Mouse (Mus musculus): ENCODE data around the gene Hsf4.

Hsf4 gene

DNA sequence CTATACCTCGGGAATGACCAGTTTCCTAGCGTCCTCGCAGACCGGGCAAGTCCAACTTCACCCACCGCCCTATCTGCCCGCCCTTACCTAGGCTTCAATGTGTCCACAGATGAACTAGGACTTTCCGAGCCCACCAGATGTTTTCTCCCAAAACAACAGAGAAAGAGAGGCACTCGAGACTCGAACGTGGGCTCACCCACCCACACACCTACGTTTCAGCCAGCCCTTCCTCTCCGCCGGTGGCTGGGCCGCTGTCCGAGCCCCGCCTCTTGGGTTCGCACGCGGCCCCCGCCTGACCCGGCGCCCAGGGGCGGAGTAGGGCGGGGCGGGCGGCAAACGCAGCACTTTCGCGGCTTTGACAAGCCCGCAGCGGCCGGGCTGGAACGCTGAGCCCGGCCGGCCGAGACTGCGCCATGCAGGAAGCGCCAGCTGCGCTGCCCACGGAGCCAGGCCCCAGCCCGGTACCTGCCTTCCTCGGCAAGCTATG lies at the start of gene Hsf4:
TSS of gene Hsf4 (plus strand) at position 341 of the 487 bp plus-strand sequence.
- CTCF ChIA-PET, result no interaction called here

GRCm38 (mm10) chr8:105223850-105224249 lies 45.8 kb upstream of the Hsf4 start:
- CTCF ChIA-PET, result interaction anchor here (0.6 to 1.2 kb wide), 2 partner anchors 20 to 99 kb away, joined by 3 read pairs; no protein-coding TSS in a partner anchor

- CTCF ChIA-PET, result interaction anchor here (1.2 kb wide), 1 partner anchor 21 kb away, joined by 3 read pairs; no protein-coding TSS in a partner anchor
Observed at GRCm38 (mm10) chr8:105224413-105225271, 45.0 kb upstream of the Hsf4 start, which contains the start of gene D230025D16Rik. TSS of gene D230025D16Rik (plus strand) at chr8:105225145.

DNA sequence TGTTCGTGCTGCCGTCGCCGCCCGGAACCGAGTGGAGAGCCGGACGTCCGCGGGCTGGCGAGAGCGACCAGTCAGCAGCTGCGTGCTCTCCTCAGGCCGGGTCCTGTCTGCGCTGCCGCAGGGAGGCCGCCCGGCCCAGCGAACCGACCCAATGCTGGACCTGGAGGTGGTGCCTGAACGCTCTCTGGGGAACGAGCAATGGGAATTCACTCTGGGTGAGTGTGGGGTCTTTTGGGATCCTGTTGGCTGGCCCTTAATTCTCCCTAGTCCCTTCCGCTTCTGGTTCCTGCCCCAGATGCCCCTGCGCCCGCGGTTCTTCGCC lies 44.4 kb upstream of the Hsf4 start:
- CTCF ChIA-PET, result no interaction called here

GRCm38 (mm10) chr8:105225917-105226316 lies 43.7 kb upstream of the Hsf4 start:
- CTCF ChIA-PET, result interaction anchor here (0.9 kb wide), 1 partner anchor 88 kb away, joined by 3 read pairs; no protein-coding TSS in a partner anchor

DNA sequence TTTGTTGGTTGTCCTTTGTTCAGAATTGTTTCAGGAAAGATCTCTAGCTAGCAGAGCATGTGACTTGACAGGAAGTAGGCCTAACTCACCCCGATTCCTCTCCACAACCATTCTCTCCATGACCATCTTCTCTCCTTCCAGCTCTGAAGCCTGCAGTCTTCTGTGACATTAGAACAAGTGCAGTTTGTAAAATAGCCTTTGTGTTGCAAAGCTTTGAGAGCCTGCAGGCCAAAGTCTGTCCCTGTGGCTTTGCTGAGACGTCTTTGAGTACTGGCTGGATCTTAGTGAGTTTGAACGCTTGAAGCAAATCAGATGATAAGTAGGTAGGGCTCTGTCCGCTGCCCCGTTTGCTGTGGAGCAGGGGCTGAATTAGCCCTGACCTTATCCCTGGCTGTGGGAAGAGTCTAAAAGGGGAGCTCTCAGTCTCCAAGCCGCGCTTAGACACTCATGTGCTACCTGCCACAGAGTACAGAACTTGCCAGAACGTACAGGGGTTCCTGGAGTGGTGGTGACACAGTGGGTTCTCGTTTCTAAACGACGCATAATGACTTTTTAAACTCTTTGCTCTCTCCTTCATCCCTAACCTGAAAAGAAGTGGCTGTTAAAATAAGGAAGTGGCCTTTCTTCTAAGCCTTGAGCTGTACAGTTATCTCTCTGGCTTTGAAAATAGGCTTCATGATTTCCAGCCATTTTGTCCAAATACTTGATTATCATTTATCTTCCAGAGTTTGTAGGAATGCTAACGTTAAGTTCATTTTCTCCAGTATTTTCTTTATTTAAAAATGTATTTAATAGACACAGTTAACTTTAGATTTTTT lies 37.9 kb upstream of the Hsf4 start:
- CTCF ChIA-PET, result interaction anchor here (0.6 to 1.4 kb wide), 2 partner anchors 11 to 28 kb away, joined by 3 to 6 read pairs; no protein-coding TSS in a partner anchor

- CTCF ChIA-PET, result interaction anchor here (0.6 to 1.4 kb wide), 2 partner anchors 12 to 27 kb away, joined by 3 to 6 read pairs; no protein-coding TSS in a partner anchor
Observed at GRCm38 (mm10) chr8:105232321-105232693, 37.3 kb upstream of the Hsf4 start.

DNA sequence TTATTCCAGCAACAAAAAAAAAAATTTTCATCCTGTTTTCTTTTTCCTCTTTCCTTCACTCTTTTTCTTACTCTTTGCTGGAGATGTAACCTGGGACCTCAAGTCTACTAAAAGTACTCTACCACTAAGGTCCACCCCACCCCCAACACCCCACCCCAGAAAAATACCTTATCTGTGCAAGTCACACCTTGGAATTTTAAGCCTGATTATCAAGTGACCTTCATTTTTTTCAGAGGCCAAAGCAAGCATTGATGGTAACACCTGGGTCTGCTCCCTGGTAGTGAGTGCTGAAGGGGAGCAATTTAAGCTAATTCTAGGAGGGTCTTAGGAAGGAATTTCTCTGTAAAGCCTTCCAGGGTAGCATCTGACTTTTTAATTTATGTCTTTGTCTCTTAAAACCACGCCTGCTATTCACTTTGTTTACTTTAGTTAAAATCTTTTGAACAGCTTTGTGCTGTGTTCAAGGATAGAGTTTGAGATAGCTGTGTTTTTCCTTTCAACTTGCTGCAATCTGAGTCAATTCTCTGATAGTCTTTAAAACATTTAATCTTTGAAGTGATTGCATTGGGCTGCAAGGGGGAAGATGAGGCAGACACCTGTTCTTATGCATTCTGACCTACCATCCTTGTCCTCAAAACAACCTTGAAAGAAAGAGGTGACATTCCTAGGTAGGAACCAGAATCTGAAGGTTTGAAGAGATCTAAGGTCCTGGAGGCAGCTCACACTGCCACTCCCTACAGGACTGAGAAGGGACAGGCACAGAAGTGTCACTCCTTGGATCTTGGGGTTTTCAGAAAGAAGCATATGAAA lies 36.3 kb upstream of the Hsf4 start:
- CTCF ChIA-PET, result no interaction called here

DNA sequence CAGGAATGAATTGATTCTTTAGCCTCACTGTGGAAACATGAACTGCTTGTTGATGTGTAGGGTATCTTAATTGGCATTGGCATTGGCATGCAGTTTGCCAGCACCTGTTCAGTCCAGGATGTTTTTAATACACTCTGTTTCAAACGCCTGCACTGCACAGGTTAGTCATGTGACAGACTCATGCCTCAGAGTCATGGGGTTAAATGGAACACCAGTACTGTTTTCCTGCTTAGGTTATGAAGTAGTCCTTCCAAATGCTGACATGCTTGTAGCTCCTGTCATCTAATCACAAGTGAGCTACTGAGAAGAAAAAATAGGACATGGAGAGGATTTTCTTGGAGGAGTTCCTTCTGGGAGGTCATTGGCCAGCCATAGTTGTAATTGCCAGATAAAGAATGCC lies 34.4 kb upstream of the Hsf4 start:
- CTCF ChIA-PET, result no interaction called here

DNA sequence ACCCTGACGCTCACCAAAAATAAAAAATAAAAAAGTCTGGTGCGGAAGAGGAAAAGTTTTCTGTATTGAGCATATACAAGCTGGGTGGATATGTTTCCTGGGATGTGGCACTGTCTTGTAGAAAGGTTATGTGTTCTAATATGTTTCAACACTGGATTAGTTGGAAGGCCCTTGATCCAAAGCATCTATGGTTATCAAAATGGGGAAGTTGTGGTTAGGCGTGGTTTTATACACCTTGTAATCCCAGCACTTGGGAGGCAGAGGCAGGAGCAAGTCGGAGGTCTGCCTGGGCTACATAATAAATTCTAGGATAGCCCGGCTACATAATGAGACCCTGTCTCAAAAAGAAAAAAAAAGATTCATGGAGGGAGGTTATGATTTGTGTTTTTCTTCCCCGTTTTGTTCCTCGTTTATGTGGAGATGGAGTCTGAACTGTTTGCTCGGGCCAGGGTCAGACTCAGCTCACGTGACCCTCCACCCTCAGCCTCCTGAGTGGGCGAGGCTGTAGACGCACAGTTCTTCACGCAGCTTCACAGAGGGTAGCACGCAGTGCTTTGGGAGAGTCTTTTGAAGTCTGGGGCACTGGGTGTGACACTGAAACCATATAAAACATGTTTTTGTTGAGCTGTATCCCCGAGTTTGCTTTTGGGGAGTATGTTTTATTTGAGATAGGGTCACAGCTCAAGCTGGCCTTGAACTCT lies 32.0 kb upstream of the Hsf4 start:
- CTCF ChIA-PET, result interaction anchor here (0.6 to 0.7 kb wide), 2 partner anchors 13 to 29 kb away, joined by 4 read pairs; no protein-coding TSS in a partner anchor

GRCm38 (mm10) chr8:105241016-105241415 lies 28.6 kb upstream of the Hsf4 start:
- CTCF ChIA-PET, result interaction anchor here (1.1 kb wide), 1 partner anchor 19 kb away, joined by 3 read pairs; no protein-coding TSS in a partner anchor

- CTCF ChIA-PET, result no interaction called here
Observed at GRCm38 (mm10) chr8:105251954-105252353, 17.6 kb upstream of the Hsf4 start.

DNA sequence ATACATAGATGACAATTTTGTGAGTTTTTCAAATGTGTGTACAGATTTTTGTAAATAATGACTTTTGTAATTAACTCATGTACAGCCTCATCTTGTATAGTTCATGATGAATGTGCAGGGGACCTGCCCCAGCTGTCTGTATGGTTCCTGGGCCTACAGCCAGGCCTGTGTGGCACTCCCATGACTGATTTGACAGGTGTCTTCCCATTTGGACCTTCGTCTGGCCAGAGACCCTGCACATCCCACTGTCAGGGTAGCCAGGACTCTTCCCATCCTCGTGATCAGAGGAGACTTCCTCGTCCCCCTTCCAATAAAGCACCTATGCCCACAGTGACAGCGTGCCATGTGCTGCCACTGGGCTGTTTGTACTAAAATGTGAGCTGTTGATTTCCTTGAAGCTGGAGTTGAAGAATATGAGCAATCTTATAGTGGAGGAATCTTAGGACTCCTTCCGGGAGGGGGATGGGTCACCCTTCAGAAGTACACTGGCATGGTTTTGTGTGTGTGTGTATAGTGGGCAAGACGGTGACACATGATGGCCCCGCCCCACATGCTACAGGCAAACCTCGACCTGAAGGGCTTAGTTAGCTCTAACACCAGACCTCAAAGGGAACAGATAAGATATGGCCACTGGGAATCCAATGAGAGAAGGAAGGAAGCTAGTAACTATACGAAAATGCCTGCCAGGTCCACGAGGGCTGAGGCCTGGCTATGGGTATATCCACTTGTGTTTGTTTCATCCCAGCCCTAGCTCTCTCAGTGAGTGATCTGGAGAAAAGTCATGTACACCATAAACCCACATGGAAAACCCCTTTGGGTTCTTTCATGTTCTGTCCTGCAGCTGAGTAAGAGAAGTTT lies 16.7 kb upstream of the Hsf4 start:
- CTCF ChIA-PET, result interaction anchor here (1.1 kb wide), 1 partner anchor 27 kb away, joined by 4 read pairs; no protein-coding TSS in a partner anchor

DNA sequence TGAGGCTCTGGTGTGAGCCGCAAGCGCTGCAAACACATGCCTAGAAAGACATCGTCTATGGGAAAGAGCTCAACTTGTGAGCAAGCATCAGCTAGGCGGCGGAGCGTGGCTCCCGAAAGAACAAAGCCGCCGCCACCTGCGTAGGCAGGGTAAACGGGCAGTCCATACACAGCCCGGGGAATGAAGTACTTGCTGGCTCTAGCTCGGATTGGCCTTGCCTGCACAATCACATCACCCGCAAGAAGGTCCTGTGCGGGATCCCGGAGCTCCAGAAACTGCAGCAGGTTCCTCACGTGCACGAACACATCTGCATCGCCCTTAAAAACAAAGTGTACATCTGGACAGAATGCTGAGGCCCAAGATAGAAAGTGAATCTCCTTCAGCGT lies 15.8 kb upstream of the Hsf4 start:
- CTCF ChIA-PET, result interaction anchor here (0.6 to 1.1 kb wide), 2 partner anchors 9 to 26 kb away, joined by 3 to 4 read pairs; no protein-coding TSS in a partner anchor

DNA sequence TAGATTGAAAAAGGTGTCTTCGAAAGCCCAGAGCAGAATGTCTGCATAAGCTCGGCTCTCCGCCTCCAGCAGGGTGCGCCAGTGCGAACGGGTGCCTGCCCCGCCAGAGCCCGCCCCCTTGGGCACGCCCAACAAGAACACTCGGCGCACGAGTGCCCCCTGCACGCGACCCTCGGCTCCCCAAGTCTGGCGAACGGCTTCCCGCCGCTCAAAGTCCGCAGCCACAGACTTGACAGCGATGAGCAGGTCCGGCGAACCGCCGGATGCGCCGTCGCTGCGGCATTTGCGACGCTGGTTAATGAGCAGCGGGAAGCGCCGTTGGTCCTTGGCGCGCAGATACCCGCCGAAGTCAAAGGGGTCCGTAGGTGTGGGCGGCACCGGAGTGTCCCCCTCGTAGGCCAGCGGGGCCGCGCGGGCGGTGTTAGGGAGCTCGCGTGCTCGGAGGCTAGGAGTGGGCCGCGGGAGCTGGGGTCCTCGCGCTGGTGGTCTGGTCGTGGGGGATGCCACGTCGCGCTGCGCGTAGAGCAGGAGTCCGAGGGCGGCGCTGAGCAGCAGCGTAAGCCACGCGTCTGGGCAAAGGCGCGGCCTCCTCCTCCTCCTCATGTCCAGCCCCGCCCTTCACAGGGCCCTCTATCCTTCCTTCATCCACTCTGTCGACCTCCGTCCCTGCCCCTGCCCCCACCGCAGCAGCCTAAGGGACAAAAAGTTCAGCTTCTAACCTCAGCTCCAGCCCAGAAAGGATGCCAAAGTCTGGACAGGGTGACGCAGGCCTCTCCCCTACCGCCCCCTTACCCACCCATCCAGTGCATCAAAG lies 15.2 kb upstream of the Hsf4 start:
- CTCF ChIA-PET, result interaction anchor here (0.6 to 1.9 kb wide), 4 partner anchors 9 to 28 kb away, joined by 3 to 5 read pairs (median 4); no protein-coding TSS in a partner anchor

DNA sequence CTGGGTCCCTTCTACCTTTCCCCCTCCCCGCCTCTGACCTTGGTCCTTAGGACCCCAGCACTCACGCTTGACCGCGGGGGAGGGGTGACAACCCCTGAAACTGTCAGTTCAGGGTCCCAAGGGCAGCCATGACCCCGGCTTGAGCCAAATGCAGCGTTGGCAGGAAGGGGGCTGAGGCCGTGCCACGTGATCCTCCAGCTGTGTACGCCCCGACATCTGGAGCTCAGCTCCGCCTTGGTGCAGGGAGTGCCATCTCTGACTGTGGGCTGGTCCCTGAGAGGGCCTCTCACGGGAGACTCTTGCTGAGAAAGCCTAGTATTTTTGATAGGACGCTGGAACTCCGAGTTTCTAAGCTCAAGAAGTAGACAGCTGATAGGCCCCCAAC lies 14.6 kb upstream of the Hsf4 start, which contains the start of gene B3gnt9:
TSS of gene B3gnt9 (minus strand) at position 188 of the 385 bp plus-strand sequence.
- CTCF ChIA-PET, result interaction anchor here (1.1 to 1.9 kb wide), 2 partner anchors 13 to 28 kb away, joined by 3 to 5 read pairs; no protein-coding TSS in a partner anchor

- CTCF ChIA-PET, result interaction anchor here (2.0 kb wide), 1 partner anchor 21 kb away, joined by 7 read pairs; no protein-coding TSS in a partner anchor
Observed at GRCm38 (mm10) chr8:105257318-105258114, 12.1 kb upstream of the Hsf4 start.
